Mouse (Mus musculus): Measurements from ENCODE around the gene Grik1. TPM values are rescaled to one million over a fixed set of nuclear protein-coding genes. Genes with fewer than 3 reads are reported as not detected.

Gene Grik1
- polyA plus RNA-seq, 1 experiment from 2014 or later = 3.5 TPM

Other genes starting within 250 kb of the Grik1 start
- gene Cldn17, start 216.7 kb upstream of the Grik1 start, polyA plus RNA-seq (2014; fragmentation: Nextera tagmentation; extraction: Ambion mirVana) = not detected in 2 replicates